Mouse (Mus musculus): ENCODE data around the gene Wdfy3. TPM values are rescaled to one million over a fixed set of nuclear protein-coding genes. Genes with fewer than 3 reads are reported as not detected.

Wdfy3 gene
- polyA plus RNA-seq, 1 experiment from 2014 or later, result 9.9 TPM

GRCm38 (mm10) chr5:101882191-101882590, 187.5 kb downstream of the Wdfy3 start:
- Histone ChIP-seq H3K9me3 (ENCODE audit: low read length) (no peaks in the 10 kb centered on the region), H3K9ac (replicated peaks; ENCODE audit: low read depth) (no peak overlapping the region), H3K27ac (ENCODE audit: low read length) (peak overlapping the region; percentile 57), H3K4me2 (replicated peaks; ENCODE audit: low read depth, low read length) (no peak overlapping the region), H3K27me3 (replicated peaks; ENCODE audit: insufficient read depth, low read length) (no peaks in the 10 kb centered on the region), H3K4me3 (ENCODE audit: low read depth, low read length) (no peak overlapping the region), H3K4me1 (ENCODE audit: insufficient read depth, low read depth, low read length) (peaks cover 5% of the 10 kb centered on the region; the same call in 1 of the 2 replicates), H3K36me3 (ENCODE audit: insufficient read depth, low read length) (peaks cover 46% of the 10 kb centered on the region)
- DNase-seq (ENCODE audit: low spot score), result peak; percentile 22
- WGBS, result 80% methylated on average over 15 of the region's 15 CpGs
- ATAC-seq, result no peak; the same call in 1 of the 2 replicates
- no peak for TF ChIP-seq EP300 (IDR thresholded peaks at IDR 0.05)
- TF ChIP-seq CTCF (IDR thresholded peaks at IDR 0.05), result no peak

DNA sequence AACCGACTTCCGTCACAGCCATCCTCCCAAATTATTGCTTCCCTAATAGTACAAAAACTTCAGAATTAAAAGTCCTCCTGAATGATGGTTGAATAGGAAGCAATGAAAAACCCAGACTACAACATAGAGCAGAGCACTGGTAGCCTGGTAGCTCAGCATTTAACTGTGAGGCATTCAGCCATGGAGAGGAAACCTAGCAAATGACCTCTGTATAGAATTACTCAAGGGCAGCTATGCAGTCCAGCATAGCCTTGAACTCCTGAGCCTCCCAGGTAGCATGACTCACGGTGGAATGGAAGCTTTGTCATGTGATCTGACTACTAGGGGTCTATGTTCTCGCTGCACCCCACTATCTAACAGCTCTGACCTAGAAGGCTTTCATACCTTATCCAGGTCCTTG, 189.8 kb downstream of the Wdfy3 start:
- Histone ChIP-seq H3K27ac (ENCODE audit: low read length) (peak overlapping the region; percentile 69; the same call in 1 of the 2 replicates), H3K4me2 (replicated peaks; ENCODE audit: low read depth, low read length) (no peak overlapping the region), H3K4me1 (ENCODE audit: insufficient read depth, low read depth, low read length) (peaks cover 5% of the 10 kb centered on the region; the same call in 1 of the 2 replicates), H3K9ac (replicated peaks; ENCODE audit: low read depth) (no peak overlapping the region), H3K9me3 (ENCODE audit: low read length) (no peaks in the 10 kb centered on the region), H3K36me3 (ENCODE audit: insufficient read depth, low read length) (peaks cover 30% of the 10 kb centered on the region), H3K4me3 (ENCODE audit: low read depth, low read length) (no peak overlapping the region), H3K27me3 (replicated peaks; ENCODE audit: insufficient read depth, low read length) (no peaks in the 10 kb centered on the region)
- DNase-seq (ENCODE audit: low spot score), result no peak
- no peak for ATAC-seq
- TF ChIP-seq EP300 (IDR thresholded peaks at IDR 0.05) (no peak), CTCF (IDR thresholded peaks at IDR 0.05) (no peak)
- WGBS, result 82% methylated on average over 4 of the region's 4 CpGs

GRCm38 (mm10) chr5:101878403-101878802, 191.3 kb downstream of the Wdfy3 start:
- Histone ChIP-seq H3K27ac (ENCODE audit: low read length) (peak overlapping the region; percentile 72), H3K36me3 (ENCODE audit: insufficient read depth, low read length) (peaks cover 21% of the 10 kb centered on the region)
- 32% methylated on average over 9 of the region's 9 CpGs for WGBS

GRCm38 (mm10) chr5:101876185-101876584, 193.5 kb downstream of the Wdfy3 start:
- Histone ChIP-seq H3K4me3 (ENCODE audit: low read depth, low read length) (no peak overlapping the region), H3K4me2 (replicated peaks; ENCODE audit: low read depth, low read length) (no peak overlapping the region), H3K9me3 (ENCODE audit: low read length) (no peaks in the 10 kb centered on the region), H3K27ac (ENCODE audit: low read length) (peak overlapping the region; percentile 60; the same call in 1 of the 2 replicates), H3K9ac (replicated peaks; ENCODE audit: low read depth) (no peak overlapping the region), H3K36me3 (ENCODE audit: insufficient read depth, low read length) (peaks cover 30% of the 10 kb centered on the region; the same call in 1 of the 2 replicates), H3K4me1 (ENCODE audit: insufficient read depth, low read depth, low read length) (peaks cover 5% of the 10 kb centered on the region; the same call in 1 of the 2 replicates), H3K27me3 (replicated peaks; ENCODE audit: insufficient read depth, low read length) (no peaks in the 10 kb centered on the region)
- ATAC-seq, result peak; percentile 82
- peak; percentile 82 for TF ChIP-seq EP300 (IDR thresholded peaks at IDR 0.05)
- TF ChIP-seq CTCF (IDR thresholded peaks at IDR 0.05), result no peak
- WGBS, result 61% methylated on average over 4 of the region's 4 CpGs
- DNase-seq (ENCODE audit: low spot score), result peak; percentile 85

More at GRCm38 (mm10) chr5:101878403-101878802, 191.3 kb downstream of the Wdfy3 start:
- ATAC-seq (peak; percentile 72), DNase-seq (ENCODE audit: low spot score) (peak; percentile 83)
- TF ChIP-seq EP300 (IDR thresholded peaks at IDR 0.05) (no peak), CTCF (IDR thresholded peaks at IDR 0.05) (0 out of 2 replicates have a peak, but pooled peaks have one; percentile 1)
- Histone ChIP-seq H3K4me1 (ENCODE audit: insufficient read depth, low read depth, low read length) (peaks cover 5% of the 10 kb centered on the region; the same call in 1 of the 2 replicates), H3K9me3 (ENCODE audit: low read length) (no peaks in the 10 kb centered on the region), H3K4me3 (ENCODE audit: low read depth, low read length) (no peak overlapping the region), H3K9ac (replicated peaks; ENCODE audit: low read depth) (no peak overlapping the region), H3K27me3 (replicated peaks; ENCODE audit: insufficient read depth, low read length) (no peaks in the 10 kb centered on the region), H3K4me2 (replicated peaks; ENCODE audit: low read depth, low read length) (no peak overlapping the region; the same call in 1 of the 2 replicates)

DNA sequence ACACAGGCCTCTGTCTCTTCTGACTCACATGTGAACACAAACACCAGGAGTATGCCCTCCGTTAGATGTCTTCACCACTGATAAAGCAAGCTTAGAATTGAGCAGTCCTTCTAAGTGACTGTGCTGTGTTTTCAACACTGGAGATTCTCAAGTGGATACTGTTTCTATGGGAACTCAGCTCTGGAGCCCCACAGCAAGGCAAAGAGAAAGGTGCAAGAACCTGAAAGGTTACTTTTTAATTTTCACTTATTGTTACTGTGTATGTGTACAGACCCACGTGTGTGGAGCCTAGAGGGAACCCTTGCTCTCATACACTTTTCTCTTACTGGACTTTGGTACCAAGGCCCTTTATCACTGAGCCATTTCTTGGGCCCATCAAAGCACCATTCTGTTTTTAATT, 203.0 kb downstream of the Wdfy3 start:
- Histone ChIP-seq H3K9me3 (ENCODE audit: low read length) (no peaks in the 10 kb centered on the region), H3K27ac (ENCODE audit: low read length) (no peak overlapping the region), H3K36me3 (ENCODE audit: insufficient read depth, low read length) (peaks cover 48% of the 10 kb centered on the region), H3K4me1 (ENCODE audit: insufficient read depth, low read depth, low read length) (no peaks in the 10 kb centered on the region), H3K9ac (replicated peaks; ENCODE audit: low read depth) (no peak overlapping the region), H3K27me3 (replicated peaks; ENCODE audit: insufficient read depth, low read length) (no peaks in the 10 kb centered on the region), H3K4me3 (ENCODE audit: low read depth, low read length) (no peak overlapping the region), H3K4me2 (replicated peaks; ENCODE audit: low read depth, low read length) (no peak overlapping the region)
- 47% methylated on average over 2 of the region's 2 CpGs for WGBS
- TF ChIP-seq EP300 (IDR thresholded peaks at IDR 0.05), result no peak
- TF ChIP-seq CTCF (IDR thresholded peaks at IDR 0.05), result no peak
- peak; percentile 67 for ATAC-seq
- DNase-seq (ENCODE audit: low spot score), result peak; percentile 57

- no peak overlapping the region for H3K9ac ChIP-seq (replicated peaks; ENCODE audit: low read depth)
- H3K4me2 ChIP-seq (replicated peaks; ENCODE audit: low read depth, low read length), result no peak overlapping the region
- H3K9me3 ChIP-seq (ENCODE audit: low read length), result no peaks in the 10 kb centered on the region
- no peak for TF ChIP-seq EP300 (IDR thresholded peaks at IDR 0.05)
- no peak for TF ChIP-seq CTCF (IDR thresholded peaks at IDR 0.05)
- no peak overlapping the region for H3K4me3 ChIP-seq (ENCODE audit: low read depth, low read length)
- H3K27me3 ChIP-seq (replicated peaks; ENCODE audit: insufficient read depth, low read length), result no peaks in the 10 kb centered on the region
- DNase-seq (ENCODE audit: low spot score), result no peak
- H3K27ac ChIP-seq (ENCODE audit: low read length), result no peak overlapping the region
- H3K4me1 ChIP-seq (ENCODE audit: insufficient read depth, low read depth, low read length), result no peaks in the 10 kb centered on the region
- peaks cover 43% of the 10 kb centered on the region for H3K36me3 ChIP-seq (ENCODE audit: insufficient read depth, low read length)
- 83% methylated on average over 6 of the region's 6 CpGs for WGBS
- no peak for ATAC-seq
Observed at GRCm38 (mm10) chr5:101863946-101864345, 205.8 kb downstream of the Wdfy3 start.

All from lung, postnatal 0 days (tissue).